Mouse (Mus musculus) layer of hippocampus, postnatal 14 days (tissue): ENCODE results near the gene Aff3. TPM values are rescaled to one million over a fixed set of nuclear protein-coding genes. Genes with fewer than 3 reads are reported as not detected.
A peak's percentile ranks its signal among the peaks of the same experiment; 100 is the strongest.

ENCODE experiments used
- DNase-seq, 2 experiments: peaks; one replicate each; pipeline ENCODE4 v3.0.0; 2021 to 2022; ENCODE audit warnings: low spot score in 2 of 2, mixed read lengths in 1 of 2
- total RNA-seq, 2 experiments: library from RNA; stranded (reverse); gene quantifications; 2 replicates each; pipeline ENCODE4 v1.2.3; 2021

Gene Aff3
- total RNA-seq, 2 experiments from 2014 or later = 91.4 to 99.9 TPM

DNA sequence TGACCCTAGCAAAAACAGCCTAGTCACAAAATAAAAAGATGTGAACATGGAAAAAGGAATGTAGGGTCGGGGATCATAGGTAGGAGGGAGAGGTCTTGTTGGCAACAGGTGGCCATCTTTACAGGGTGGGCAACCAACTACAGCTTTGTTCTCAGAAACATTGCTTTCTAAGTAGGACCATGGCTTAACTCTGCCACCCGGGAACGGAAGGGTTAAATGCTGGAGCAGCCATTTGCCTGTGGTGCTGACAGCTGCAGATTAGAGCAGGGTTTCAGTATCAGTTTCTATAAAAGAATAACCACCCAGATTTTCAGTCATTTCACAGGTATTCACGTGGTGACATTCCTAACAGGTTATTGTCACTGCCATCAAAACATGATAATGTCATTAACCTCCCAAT lies 317.4 kb downstream of the Aff3 start:
- no peak for DNase-seq

DNA sequence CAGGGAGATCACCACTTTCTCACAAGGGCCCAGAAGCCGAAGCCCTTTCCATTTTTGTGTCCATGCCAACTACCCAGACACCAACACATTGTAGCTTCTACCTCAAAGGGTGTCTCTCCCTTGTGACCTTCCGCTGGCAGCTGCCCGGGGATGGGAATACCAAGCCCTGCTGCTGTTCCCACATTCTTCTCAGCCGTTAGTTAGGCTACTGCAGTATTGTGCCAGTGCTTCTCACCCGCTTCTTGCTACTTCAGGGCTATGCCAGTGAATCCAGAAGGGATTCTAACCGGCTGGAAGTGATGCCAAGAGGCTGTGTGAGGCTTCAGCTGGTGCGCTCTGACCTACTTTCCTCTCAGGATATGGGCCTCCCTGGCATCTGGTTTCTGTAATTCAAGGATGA lies 330.5 kb downstream of the Aff3 start:
- DNase-seq = peak; percentile 21 to 56

DNA sequence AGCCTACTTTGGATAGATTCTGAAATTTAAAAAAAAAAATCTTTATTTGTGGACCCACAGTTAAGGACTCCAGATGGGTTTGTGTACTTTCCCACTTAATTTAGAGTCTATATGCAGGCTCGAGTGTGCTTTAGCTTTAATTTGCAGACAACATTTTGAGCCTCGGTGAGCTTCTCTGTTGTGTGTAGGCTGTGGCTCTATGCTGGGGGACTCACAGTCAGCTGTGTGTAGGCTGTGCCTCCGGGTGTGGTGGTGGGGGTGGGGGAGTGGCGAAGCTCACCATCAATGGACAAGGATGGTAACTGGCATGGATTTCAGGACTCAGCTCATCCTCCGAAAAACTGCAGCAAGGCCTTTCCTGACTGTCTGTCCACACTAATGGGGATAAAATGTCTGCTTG lies 331.8 kb downstream of the Aff3 start:
- DNase-seq = no peak

DNA sequence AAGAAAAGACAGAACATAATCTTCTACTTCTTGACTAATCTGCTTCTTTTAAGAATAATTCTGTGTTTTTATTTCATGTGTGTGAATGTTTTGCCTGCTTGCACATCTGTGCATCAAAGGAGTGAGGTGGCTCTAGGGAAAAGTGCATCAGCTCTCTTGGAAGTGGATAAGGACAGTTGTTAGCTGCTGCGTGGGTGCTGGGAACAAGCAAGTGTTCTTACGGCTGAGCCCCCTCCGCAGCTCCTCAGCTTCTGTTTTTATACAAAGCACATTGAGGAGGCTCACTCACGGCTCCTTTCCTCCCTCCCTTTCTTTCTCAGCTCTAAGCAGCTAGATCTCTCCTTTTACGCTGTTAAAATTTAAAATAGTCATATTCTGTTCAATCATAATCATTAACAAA lies 340.5 kb downstream of the Aff3 start:
- peak in 1 of 2 experiments; percentile 24 for DNase-seq

DNA sequence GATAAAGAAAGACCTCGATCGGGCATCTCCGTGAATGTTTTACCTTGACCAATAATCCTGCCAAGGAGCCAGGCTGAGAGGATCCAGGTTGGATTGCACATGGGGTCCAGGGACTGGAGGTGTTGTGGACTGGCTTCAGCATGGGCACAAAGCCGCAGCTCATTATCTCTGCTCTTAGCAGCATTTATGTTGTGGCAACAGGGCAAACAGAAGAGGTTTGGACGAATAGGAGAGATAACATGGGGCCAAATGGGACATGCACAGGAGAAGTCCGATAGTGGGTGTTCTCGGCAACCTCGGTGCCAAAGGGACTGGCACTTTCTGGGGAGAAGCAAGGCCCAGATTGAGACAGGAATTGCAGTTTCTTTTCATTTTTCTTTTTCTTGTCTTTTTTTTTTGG lies 342.9 kb downstream of the Aff3 start:
- no peak for DNase-seq

DNA sequence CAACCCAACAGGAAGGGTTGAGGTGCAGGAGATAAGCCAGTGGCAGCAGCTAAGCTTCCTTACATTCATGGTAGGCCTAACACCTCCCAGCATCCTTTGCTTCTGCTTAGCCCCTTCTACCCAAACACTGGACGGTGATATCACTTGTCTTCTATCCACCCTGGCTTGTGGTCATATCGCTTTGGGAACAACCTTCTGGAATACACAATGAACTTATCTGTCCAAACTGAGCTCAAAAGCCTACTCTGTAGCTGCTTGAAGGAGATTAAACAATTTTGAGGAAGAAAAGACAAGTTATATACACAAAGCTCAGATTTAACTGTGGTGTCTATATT lies 343.8 kb downstream of the Aff3 start:
- no peak for DNase-seq

DNA sequence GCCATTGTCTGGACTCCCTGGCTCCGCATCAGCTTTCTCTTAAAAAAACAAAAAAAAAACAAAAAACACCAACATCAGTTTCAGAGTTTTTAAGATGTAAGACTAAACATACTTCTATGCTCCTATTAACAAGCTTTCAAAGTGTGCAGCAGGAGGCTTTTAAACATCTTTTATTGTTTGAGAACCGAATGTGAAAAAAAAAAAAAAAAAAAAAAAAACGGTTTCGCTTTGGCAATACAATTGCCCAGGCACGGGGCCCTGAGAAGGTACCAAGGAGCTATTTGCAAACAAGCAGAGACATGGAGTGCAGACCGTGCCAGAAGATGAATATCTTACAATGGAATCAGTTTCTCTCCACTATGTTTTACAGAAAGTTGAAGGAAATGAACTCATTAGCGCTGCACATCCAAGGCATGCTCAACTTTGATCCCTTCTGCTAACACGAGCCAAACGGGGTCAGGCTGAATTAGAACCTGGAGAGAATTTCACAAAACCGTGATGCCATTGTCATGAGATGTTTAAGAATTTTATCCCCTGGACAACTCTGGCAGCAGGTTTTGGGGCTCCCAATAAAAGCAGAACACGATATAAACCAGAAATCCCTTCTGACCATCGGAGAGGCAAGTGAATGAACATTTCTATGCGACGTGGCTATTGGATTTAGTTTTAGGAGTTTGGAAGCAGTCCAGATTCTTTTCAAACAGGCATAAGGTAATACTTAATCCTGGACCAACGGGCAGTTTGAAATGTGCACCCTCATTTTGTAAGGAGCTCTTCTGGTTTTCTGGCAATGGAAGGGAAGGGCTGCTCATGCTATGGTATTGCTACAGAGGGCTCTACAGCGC lies 344.4 kb downstream of the Aff3 start:
- DNase-seq = no peak

DNA sequence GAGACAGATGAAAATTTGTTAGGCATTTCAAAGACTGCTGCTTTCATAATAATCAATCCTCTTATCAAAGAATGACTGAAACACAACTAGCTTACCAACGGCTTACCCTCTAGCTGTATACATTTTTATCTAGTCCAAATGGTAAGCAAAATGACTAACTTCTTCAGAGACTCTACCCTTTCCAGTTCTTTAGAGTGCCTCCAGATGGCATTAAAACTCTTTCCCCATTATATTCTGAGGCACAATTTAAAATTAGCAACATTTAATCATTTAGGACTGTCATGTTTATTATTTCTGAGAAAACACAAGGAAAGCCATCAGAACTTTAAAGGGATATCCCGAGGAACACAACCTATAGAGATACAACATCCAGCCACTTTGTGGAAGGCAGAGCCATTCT lies 346.1 kb downstream of the Aff3 start:
- DNase-seq = no peak

DNA sequence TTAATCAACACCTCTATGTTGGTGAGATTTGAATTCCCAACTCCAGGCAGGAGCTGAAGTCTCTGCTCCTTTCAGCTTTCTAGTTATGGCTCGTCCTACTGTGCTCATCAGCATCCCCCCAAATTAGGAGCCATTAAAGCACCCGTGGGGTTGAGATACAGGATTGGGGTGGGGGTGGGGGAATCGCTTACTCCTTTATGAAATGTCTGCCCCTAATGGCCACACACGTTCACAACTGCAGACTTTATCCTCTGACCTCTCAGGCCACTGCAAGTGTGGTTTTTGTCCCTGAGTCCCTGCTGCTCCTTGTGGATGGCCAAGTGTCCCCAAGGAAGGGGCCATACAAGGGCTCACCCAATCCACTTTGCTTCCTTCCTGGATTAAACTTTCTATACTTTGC lies 348.8 kb downstream of the Aff3 start:
- no peak for DNase-seq

DNA sequence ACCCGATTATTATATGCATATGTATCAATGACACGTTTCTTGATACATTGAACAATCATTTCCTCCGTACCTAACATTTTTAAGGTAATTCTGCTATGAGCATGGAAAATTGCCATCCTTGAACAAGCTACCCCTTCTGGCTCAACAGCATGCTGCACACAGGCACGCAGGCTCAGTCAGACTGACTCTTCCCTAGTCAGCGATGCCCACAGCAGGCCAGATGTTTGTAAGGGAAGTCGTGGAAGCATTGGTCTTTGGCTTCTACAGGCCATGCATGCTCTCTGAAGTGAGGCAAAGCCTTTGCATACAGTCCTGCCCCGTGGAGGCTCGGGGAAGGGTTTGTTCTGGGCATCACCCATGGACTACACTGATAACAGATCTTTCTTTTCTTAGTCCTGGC lies 354.3 kb downstream of the Aff3 start:
- no peak for DNase-seq

DNA sequence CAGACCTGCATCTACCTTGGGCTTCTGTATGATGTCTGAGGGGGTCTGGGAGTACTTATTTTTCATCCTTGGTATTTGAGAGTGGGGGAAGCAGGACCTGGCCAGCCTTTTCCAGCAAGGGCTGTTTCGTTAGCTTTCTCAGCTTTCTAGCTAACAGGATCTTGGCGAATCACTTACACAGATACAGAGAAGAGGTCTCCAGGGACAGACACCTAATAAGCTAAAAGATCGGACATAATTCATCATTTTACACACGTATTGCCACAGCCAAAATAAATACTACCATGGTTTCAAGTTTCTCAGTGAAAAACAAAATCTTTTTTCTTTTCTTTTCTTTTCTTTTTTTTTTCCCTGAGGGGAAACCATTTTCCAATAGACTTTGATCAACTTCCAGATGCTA lies 354.7 kb downstream of the Aff3 start:
- DNase-seq = no peak

DNA sequence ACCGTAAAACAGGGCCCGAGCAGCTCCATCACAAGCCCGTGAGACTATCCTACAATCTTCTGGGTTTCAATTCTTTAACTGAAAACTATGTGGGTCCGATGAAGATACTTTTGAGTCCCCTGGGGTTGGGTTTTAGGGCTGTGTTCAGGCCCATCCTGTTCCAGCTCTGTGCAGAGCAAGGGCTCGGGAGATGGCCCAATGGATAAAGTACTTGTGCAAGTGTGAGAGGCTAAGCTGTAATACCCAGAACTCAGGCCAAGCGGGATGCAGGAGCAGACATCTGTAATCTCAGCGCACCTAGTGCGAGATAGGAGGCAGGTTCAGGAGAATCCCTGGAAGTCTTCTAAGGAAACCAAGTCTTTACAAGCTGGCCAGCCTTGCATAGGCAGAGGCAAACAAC lies 355.4 kb downstream of the Aff3 start:
- DNase-seq = no peak

DNA sequence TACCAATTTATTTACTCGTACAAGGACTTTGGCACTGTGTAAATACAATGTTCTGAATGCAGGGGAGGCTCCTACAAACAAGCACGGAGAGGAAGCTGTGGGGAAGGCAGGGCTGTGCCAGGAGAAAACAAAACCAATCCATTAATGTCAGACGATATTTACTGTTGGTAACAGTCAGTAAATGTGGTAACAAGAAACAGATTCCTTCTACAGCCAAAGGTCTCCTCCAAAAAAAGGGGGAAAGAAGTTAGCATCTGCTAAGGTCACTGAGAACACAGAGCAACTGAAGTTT lies 356.1 kb downstream of the Aff3 start:
- DNase-seq = no peak

DNA sequence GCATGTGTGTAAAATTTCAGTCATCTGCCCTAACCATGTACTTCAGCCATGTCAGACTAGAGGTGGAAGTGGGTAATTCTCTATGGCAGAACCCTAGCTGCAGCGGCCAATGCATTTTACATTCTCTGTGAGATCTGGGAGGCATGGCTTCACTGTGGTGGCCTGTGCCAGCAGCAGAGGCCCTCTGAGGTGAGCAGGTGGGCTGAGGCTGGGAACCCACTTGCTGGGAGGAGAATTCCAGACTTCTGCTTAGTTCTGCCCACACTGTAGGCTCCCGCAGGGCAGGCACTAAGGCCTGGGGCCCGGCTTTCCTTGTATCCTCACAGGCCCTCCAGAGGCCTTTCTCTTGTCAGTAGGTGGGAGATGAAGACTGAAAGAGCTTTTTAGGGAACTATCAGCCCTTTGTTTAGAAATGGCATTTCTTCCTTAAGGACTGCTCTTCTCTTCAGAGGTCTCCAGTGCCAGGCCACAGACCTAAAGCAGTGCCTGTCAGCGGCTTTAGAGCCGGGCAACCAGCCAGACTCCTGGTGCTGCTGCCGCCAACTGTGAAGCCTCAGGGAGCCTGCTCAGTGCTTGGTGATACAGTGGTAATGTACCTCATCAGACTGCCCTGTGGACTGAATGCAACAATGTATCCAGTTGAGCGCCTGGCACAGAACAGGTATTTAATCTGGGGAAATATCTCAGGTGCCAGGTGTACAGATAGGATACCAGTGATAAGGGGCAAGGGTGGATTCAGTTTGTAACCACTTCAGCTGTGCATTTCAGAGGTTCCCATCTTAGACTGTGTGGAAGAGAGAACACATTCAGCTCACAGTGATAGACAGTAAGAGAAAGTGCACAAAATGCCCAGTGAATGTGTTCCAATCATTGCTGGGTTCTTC lies 356.7 kb downstream of the Aff3 start:
- peak in 1 of 2 experiments; percentile 50 for DNase-seq

DNA sequence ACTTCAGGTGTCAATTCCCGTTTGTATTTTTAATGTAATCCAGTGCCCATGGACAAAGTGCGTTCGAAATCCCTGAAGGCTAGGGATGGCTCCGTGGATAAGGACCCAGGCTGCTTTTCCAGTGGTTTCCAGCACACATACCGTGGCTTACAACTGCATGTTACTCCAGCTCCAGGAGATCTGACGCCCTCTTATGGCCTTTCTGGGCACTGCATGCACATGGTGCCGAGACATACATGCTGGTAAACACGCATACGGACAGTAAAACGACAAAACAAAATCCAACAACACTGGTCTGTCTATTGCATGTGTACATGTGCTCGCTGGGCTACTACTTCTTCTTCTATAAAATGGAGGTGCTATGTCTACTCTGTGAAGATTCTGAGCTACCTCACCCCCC lies 357.5 kb downstream of the Aff3 start:
- no peak for DNase-seq

DNA sequence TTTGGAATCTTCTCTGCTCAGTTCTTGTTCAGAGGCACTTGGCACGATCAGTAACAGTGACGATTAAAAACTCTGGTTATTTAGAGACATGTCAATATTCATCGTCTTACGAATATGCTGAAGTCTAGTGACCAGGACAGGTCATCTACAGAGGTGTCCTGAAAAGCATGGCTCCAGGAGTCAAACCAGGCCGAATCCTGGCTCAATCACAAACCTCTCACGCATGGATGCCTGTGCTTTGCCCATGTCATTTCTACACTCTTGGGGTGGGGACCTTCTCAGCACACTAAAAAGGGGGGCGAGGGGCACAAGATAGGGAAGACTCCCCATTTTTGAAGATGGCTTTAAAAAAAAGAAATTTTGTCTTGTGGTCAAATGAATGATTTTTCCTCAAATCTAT lies 358.6 kb downstream of the Aff3 start:
- DNase-seq = no peak

DNA sequence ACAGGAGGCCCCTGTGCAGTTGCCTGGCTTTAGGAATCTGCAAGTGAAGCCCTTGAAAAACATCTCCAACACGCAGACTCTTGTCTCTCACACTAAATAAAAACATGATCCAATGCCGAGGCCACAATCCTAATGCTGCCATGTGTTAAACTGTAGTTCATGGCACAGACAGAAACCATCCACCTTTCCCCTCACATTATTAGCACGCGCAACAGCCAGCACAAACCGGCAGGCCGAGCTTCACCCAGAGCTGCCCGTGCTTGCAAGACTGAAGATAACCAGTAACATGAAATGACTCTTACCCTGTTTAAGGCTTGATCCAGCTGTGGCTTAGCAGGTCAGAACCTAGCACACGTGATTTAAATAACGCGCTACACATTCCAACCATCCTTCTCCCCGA lies 360.4 kb downstream of the Aff3 start:
- DNase-seq = no peak

DNA sequence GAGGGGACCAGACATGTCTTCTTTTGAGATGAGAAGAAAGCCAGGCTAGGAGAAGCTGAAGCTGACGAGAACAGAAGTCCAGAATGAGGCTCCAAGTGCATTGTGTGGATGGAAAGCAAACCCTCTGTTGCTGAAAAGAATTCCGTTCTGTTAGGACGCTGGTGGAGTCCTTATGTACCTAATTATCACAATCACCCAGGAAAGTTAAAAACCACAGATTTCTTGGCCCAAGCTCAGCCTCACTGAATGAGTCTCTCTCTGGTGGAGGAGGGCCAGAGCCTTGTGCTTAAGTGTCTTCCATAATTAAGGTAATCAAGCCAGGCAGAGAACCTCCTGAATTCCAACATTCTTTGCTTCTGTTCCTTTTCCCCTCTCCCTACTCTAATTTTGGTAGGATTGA lies 366.5 kb downstream of the Aff3 start:
- no peak for DNase-seq

DNA sequence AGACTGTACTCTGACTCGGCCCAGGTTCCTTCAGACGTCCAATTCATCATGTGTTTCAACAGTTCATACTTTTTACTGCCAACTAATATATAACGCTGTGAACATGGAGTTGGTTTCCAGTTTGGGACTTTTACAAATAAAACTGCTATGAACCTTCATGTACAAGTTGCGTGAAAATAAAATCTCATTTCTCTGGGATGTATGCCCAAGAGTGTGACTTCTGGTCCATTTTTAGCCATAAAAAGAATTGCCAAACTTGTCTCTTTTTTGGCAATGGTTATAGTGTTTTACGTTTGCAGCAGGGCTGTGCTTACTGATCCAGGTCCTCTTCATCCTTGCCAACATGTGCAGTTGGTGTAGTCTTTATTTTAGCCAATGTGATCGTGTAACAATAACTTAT lies 369.8 kb downstream of the Aff3 start:
- no peak for DNase-seq

DNA sequence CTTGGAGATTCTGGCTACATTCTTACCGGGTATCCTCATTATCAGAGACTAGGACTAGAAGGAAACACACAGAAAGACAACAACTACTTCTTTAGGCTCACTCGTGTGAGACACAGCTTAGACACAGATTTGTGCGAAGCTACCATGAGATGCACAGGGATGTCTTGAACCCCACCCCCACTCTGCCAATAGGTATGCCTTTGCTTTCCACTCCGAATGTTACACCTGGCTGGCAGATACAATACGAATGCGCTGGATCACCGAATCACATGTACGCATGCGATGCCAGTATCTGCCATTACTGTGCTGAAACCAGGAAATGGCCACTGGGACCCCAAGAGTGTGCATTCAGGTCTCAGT lies 370.4 kb downstream of the Aff3 start:
- no peak for DNase-seq

DNA sequence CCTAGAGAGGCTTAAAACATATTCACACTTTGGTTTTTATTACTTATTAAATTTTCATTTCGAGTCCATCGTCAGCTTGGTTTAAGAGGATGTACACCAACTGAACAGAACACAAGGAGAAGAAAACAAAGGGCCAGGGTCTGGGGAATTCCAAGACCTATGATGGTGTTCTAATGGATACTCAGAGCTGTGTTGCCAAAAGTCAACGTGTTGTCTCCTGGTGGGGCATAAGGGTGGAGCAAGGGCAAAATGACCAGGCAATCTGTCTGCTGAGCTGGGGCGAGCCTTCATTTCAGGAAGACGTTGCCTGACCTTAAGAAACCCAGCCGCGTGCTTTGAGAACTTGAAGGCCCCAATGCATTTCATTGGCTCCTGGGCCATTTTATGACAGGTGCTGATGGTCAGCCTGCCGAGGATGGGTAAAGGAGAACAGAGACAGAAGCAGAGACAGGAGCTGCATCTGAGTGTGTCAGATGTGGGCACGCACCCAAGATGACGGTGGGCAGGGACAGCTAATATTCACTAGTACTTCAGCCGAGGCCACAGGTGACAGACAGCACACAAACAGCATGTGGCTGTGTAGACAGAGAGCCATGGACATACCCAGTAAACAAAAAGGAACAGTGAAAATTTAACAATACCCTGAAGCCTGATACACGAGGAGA lies 371.0 kb downstream of the Aff3 start:
- no peak for DNase-seq

DNA sequence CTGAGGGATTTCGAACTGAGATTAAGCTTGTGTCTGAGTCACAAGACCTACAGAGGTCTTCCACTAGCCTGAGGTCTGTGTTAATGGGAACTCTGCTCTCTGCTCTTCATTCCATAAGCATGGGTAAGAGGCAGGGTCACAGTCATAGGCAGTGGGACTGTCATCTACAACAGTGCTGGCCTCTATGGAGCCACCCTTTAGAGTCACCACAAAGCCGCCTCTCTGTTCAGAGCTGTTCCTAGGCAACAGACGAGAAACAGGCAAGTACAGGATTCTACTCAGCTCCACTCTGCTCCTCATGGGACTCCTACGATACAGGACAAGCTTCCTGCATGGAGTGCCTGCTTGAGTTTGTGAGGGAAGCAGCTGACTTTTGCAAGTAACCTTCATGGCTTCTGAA lies 371.9 kb downstream of the Aff3 start:
- no peak for DNase-seq
